Mouse (Mus musculus) pancreas, adult 10 weeks (tissue): ENCODE results near the gene Nat8l. TPM values are rescaled to one million over a fixed set of nuclear protein-coding genes. Genes with fewer than 3 reads are reported as not detected.

ENCODE experiments used
- polyA plus RNA-seq: library from polyadenylated mRNA; stranded (reverse); fragments of 350-450 nt; fragmentation: Illumina TruSeq; extraction: RNeasy Lipid Tissue Mini Kit (QIAGEN cat#74804); gene quantifications from one replicate; pipeline ENCODE4 v1.2.3, GENCODE M21; 2015; ENCODE audit warnings: low read depth, low replicate concordance; ENCODE audit not compliant: insufficient read depth

Nat8l gene
- 0.31 TPM for polyA plus RNA-seq

GRCm38 (mm10) chr5:33995843-33996693 is at the start of gene Nat8l:
TSS of gene Nat8l (plus strand) at chr5:33995984.

GRCm38 (mm10) chr5:33983309-33984121 is 12.3 kb upstream of the Nat8l start, which contains the start of gene Gm1673:
TSS of gene Gm1673 (plus strand) at chr5:33983433.

Other genes starting within 250 kb of the Nat8l start
- 4.4 TPM for gene Letm1, start 213.2 kb upstream of the Nat8l start, polyA plus RNA-seq
- 9.8 TPM for gene Nsd2, start 175.3 kb upstream of the Nat8l start, polyA plus RNA-seq
- 4.5 TPM for gene Nelfa, start 59.6 kb upstream of the Nat8l start, polyA plus RNA-seq
- not detected for gene Gm1673, start 12.6 kb upstream of the Nat8l start, polyA plus RNA-seq
- gene Poln, start 173.5 kb downstream of the Nat8l start, polyA plus RNA-seq: not detected
- gene Haus3, start 173.5 kb downstream of the Nat8l start, polyA plus RNA-seq: 2.1 TPM
- 45.5 TPM for gene Mxd4, start 191.7 kb downstream of the Nat8l start, polyA plus RNA-seq